Mouse (Mus musculus) megakaryocyte, embryonic 14.5 days (primary cell): ENCODE measurements at regions not wholly inside any gene's neighbourhood (a gene's known extent, or its start where the extent isn't known, plus 50 kb on each side); places are given as distances from the start of the nearest gene placed in this dataset.

Experiments used
- FLI1 ChIP-seq: IDR thresholded peaks from 2 replicates; pipeline ENCODE4 v1.6.1; 2012; ENCODE audit warnings: low read length, inconsistent platforms, mixed read lengths
- GATA1 ChIP-seq: IDR thresholded peaks from 3 replicates; pipeline ENCODE4 v1.6.1; 2012; ENCODE audit warnings: mixed read lengths, low read length, inconsistent platforms, borderline replicate concordance

DNA sequence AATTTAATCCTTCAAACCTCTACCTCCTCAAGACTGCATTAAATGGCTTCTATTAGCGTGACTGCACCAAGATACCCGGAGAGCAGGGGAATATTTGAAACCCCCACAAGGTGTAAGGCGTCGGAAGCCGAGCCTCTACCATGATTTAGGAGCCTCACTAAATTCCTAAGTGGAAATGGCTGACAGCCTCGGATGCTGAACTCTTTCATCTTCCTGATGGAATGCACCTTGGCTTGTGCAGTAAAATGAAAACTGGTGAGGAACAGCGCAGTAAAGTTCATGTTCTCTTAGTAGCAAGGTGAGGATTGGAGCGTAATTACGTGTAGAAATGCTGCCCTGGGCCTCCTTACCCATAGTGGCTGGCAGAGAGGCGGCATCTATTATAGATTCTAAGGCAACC is 194.0 kb downstream of the Ppp4r2 start:
- no peak for TF ChIP-seq GATA1
- no peak for TF ChIP-seq FLI1
